Mouse (Mus musculus): ENCODE results near the gene Sncg.

DNA sequence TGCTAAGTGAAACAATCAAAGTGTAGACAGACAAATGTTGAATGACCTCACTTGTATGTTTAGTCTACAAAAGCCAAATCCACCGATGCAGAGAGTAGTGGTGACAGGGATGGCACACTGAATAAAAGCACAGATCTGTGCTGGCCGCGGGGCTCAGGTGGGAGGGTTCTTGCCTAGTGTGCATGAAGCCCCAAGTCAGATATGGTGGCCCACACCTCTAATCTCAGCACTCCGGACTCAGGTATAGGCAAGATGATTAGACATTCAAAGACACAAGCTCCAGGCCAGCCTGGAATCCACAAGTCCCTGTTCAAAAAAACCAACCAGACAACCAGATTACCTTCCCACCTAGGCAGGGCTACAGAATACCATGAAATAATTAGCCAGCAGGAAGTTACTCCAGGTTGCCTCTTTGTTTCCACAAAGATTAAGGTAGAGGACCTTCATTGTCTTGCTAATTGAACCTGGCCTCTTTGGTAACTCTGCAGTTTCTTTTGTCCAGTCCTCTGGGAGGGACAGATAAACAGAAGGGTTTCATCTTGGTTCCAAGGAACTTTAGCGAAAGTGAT, 14.8 kb downstream of the Sncg start:
- no peak for TF ChIP-seq CTCF (IDR thresholded peaks at IDR 0.05; ENCODE audit: borderline replicate concordance, insufficient read depth, low read length)
- no peak for TF ChIP-seq POLR2A (IDR thresholded peaks at IDR 0.05; ENCODE audit: low read depth, low read length)

Data from embryonic fibroblast, embryonic 13.5 days (primary cell).